Mouse (Mus musculus) CD4-positive, CD25-positive, alpha-beta regulatory T cell, adult 4 months (primary cell): ENCODE measurements around the gene Plxnb1. TPM values are rescaled to one million over a fixed set of nuclear protein-coding genes. Genes with fewer than 3 reads are reported as not detected.
"Not testable (repeated sequence)": the region's sequence is repeated elsewhere in the genome, so short reads cannot be mapped to it uniquely, and the experiment has no call there.

ENCODE experiments used
- ATAC-seq: one replicate; pipeline ENCODE4 v1.8.0; 2017
- polyA plus RNA-seq, 2 experiments: library from polyadenylated mRNA; unstranded; fragments of 100-300 nt; shearing (Covaris generic); gene quantifications; one replicate each; pipeline ENCODE4 v1.2.1; 2017

Plxnb1 gene
- polyA plus RNA-seq, 2 experiments from 2014 or later: 0.94 to 1.2 TPM

GRCm38 (mm10) chr9:109102541-109102940 is 7.4 kb downstream of the Plxnb1 start:
- no peak for ATAC-seq

- no peak for ATAC-seq
Observed at GRCm38 (mm10) chr9:109103250-109103649, 8.1 kb downstream of the Plxnb1 start.

GRCm38 (mm10) chr9:109104083-109104482 is 8.9 kb downstream of the Plxnb1 start:
- no peak for ATAC-seq

- no peak for ATAC-seq
Observed at GRCm38 (mm10) chr9:109105011-109105410, 9.8 kb downstream of the Plxnb1 start.

- no peak for ATAC-seq
Observed at GRCm38 (mm10) chr9:109105648-109106047, 10.5 kb downstream of the Plxnb1 start.

GRCm38 (mm10) chr9:109107341-109107740 is 12.2 kb downstream of the Plxnb1 start:
- ATAC-seq: no peak

- no peak for ATAC-seq
Observed at GRCm38 (mm10) chr9:109110240-109110639, 15.1 kb downstream of the Plxnb1 start.

- ATAC-seq: no peak
Observed at GRCm38 (mm10) chr9:109111101-109111500, 15.9 kb downstream of the Plxnb1 start.

- no peak for ATAC-seq
Observed at GRCm38 (mm10) chr9:109111591-109111990, 16.4 kb downstream of the Plxnb1 start.

- no peak for ATAC-seq
Observed at GRCm38 (mm10) chr9:109113331-109113730, 18.1 kb downstream of the Plxnb1 start.

- no peak for ATAC-seq
Observed at GRCm38 (mm10) chr9:109114276-109114675, 19.1 kb downstream of the Plxnb1 start.

- no peak for ATAC-seq
Observed at GRCm38 (mm10) chr9:109114871-109115270, 19.7 kb downstream of the Plxnb1 start.

- ATAC-seq: no peak
Observed at GRCm38 (mm10) chr9:109116205-109116604, 21.0 kb downstream of the Plxnb1 start.

- ATAC-seq: no peak
Observed at GRCm38 (mm10) chr9:109118106-109118505, 22.9 kb downstream of the Plxnb1 start.

- ATAC-seq: no peak
Observed at GRCm38 (mm10) chr9:109119571-109119970, 24.4 kb downstream of the Plxnb1 start.

- ATAC-seq: no peak
Observed at GRCm38 (mm10) chr9:109120956-109121355, 25.8 kb downstream of the Plxnb1 start.

GRCm38 (mm10) chr9:109122553-109123085 is 27.4 kb downstream of the Plxnb1 start:
- peak; percentile 56 for ATAC-seq

GRCm38 (mm10) chr9:109123266-109123665 is 28.1 kb downstream of the Plxnb1 start:
- ATAC-seq: no peak

GRCm38 (mm10) chr9:109124164-109124563 is 29.0 kb downstream of the Plxnb1 start:
- ATAC-seq: no peak

GRCm38 (mm10) chr9:109125043-109125442 is 29.9 kb downstream of the Plxnb1 start:
- no peak for ATAC-seq

- ATAC-seq: no peak
Observed at GRCm38 (mm10) chr9:109125481-109125880, 30.3 kb downstream of the Plxnb1 start.

GRCm38 (mm10) chr9:109127076-109127475 is 31.9 kb downstream of the Plxnb1 start:
- no peak for ATAC-seq

- ATAC-seq: no peak
Observed at GRCm38 (mm10) chr9:109128211-109128610, 33.0 kb downstream of the Plxnb1 start.

- no peak for ATAC-seq
Observed at GRCm38 (mm10) chr9:109130076-109130475, 34.9 kb downstream of the Plxnb1 start.

GRCm38 (mm10) chr9:109140414-109140813 is 45.2 kb downstream of the Plxnb1 start:
- not testable (repeated sequence) for ATAC-seq
